Mouse (Mus musculus): Measurements from ENCODE around the gene AI837181. TPM values are rescaled to one million over a fixed set of nuclear protein-coding genes. Genes with fewer than 3 reads are reported as not detected.

Gene AI837181
- polyA plus RNA-seq, 1 experiment from 2014 or later: 53.7 TPM

- DNase-seq: no peak
- Histone ChIP-seq H3K4me2 (ENCODE audit: low read length) (no peak overlapping the region), H3K27me3 (ENCODE audit: control insufficient read depth, insufficient read depth, low read length) (no peaks in the 10 kb centered on the region), H3K9me3 (ENCODE audit: control insufficient read depth, low read length) (no peaks in the 10 kb centered on the region), H3K36me3 (ENCODE audit: control insufficient read depth, insufficient read depth, low read length) (peaks cover 48% of the 10 kb centered on the region), H3K4me3 (replicated peaks; ENCODE audit: low read depth, low read length) (no peak overlapping the region), H3K9ac (replicated peaks; ENCODE audit: low read length) (no peak overlapping the region), H3K27ac (replicated peaks; ENCODE audit: low read depth, low read length) (no peak overlapping the region), H3K4me1 (ENCODE audit: control insufficient read depth, insufficient read depth, low read length) (peaks cover 13% of the 10 kb centered on the region)
- WGBS: 94% methylated on average over 6 of the region's 6 CpGs
- ATAC-seq (ENCODE audit: low FRiP score, low TSS enrichment): no peak
These were observed 4.4 kb upstream of the AI837181 start for GRCm38 (mm10) chr19:5420579-5420978.

GRCm38 (mm10) chr19:5421784-5422183 lies 3.2 kb upstream of the AI837181 start:
- H3K4me2 ChIP-seq (ENCODE audit: low read length): no peak overlapping the region
- DNase-seq: no peak
- H3K27ac ChIP-seq (replicated peaks; ENCODE audit: low read depth, low read length): no peak overlapping the region
- H3K36me3 ChIP-seq (ENCODE audit: control insufficient read depth, insufficient read depth, low read length): peaks cover 56% of the 10 kb centered on the region
- H3K9ac ChIP-seq (replicated peaks; ENCODE audit: low read length): no peak overlapping the region
- H3K27me3 ChIP-seq (ENCODE audit: control insufficient read depth, insufficient read depth, low read length): no peaks in the 10 kb centered on the region
- H3K4me1 ChIP-seq (ENCODE audit: control insufficient read depth, insufficient read depth, low read length): peaks cover 24% of the 10 kb centered on the region
- WGBS: 91% methylated on average over 5 of the region's 5 CpGs
- H3K4me3 ChIP-seq (replicated peaks; ENCODE audit: low read depth, low read length): no peak overlapping the region
- H3K9me3 ChIP-seq (ENCODE audit: control insufficient read depth, low read length): no peaks in the 10 kb centered on the region
- no peak for ATAC-seq (ENCODE audit: low FRiP score, low TSS enrichment)

GRCm38 (mm10) chr19:5422267-5422666 lies 2.7 kb upstream of the AI837181 start:
- Histone ChIP-seq H3K27me3 (ENCODE audit: control insufficient read depth, insufficient read depth, low read length) (no peaks in the 10 kb centered on the region), H3K9ac (replicated peaks; ENCODE audit: low read length) (no peak overlapping the region), H3K4me1 (ENCODE audit: control insufficient read depth, insufficient read depth, low read length) (peaks cover 29% of the 10 kb centered on the region), H3K27ac (replicated peaks; ENCODE audit: low read depth, low read length) (no peak overlapping the region), H3K36me3 (ENCODE audit: control insufficient read depth, insufficient read depth, low read length) (peaks cover 61% of the 10 kb centered on the region), H3K9me3 (ENCODE audit: control insufficient read depth, low read length) (no peaks in the 10 kb centered on the region), H3K4me2 (ENCODE audit: low read length) (no peak overlapping the region), H3K4me3 (replicated peaks; ENCODE audit: low read depth, low read length) (no peak overlapping the region)
- ATAC-seq (ENCODE audit: low FRiP score, low TSS enrichment) (no peak), DNase-seq (no peak)
- WGBS: 88% methylated on average over 10 of the region's 10 CpGs

- Histone ChIP-seq H3K27ac (replicated peaks; ENCODE audit: low read depth, low read length) (no peak overlapping the region), H3K4me1 (ENCODE audit: control insufficient read depth, insufficient read depth, low read length) (peaks cover 29% of the 10 kb centered on the region), H3K4me3 (replicated peaks; ENCODE audit: low read depth, low read length) (peak overlapping the region; percentile 81), H3K9me3 (ENCODE audit: control insufficient read depth, low read length) (no peaks in the 10 kb centered on the region), H3K27me3 (ENCODE audit: control insufficient read depth, insufficient read depth, low read length) (no peaks in the 10 kb centered on the region), H3K36me3 (ENCODE audit: control insufficient read depth, insufficient read depth, low read length) (peaks cover 59% of the 10 kb centered on the region), H3K9ac (replicated peaks; ENCODE audit: low read length) (no peak overlapping the region; the same call in 1 of the 2 replicates), H3K4me2 (ENCODE audit: low read length) (peak overlapping the region; percentile 88)
- DNase-seq (no peak), ATAC-seq (ENCODE audit: low FRiP score, low TSS enrichment) (no peak)
- WGBS: 65% methylated on average over 9 of the region's 9 CpGs
These were observed 2.0 kb upstream of the AI837181 start for GRCm38 (mm10) chr19:5422895-5423443.

GRCm38 (mm10) chr19:5423561-5423960 lies 1.4 kb upstream of the AI837181 start:
- peak overlapping the region; percentile 88 for H3K4me2 ChIP-seq (ENCODE audit: low read length)
- H3K36me3 ChIP-seq (ENCODE audit: control insufficient read depth, insufficient read depth, low read length): peaks cover 58% of the 10 kb centered on the region
- no peaks in the 10 kb centered on the region for H3K27me3 ChIP-seq (ENCODE audit: control insufficient read depth, insufficient read depth, low read length)
- H3K9me3 ChIP-seq (ENCODE audit: control insufficient read depth, low read length): no peaks in the 10 kb centered on the region
- no peak overlapping the region for H3K27ac ChIP-seq (replicated peaks; ENCODE audit: low read depth, low read length)
- no peak for DNase-seq
- 66% methylated on average over 12 of the region's 12 CpGs for WGBS
- peak overlapping the region; percentile 81 for H3K4me3 ChIP-seq (replicated peaks; ENCODE audit: low read depth, low read length)
- peaks cover 29% of the 10 kb centered on the region for H3K4me1 ChIP-seq (ENCODE audit: control insufficient read depth, insufficient read depth, low read length)
- peak overlapping the region; percentile 77 for H3K9ac ChIP-seq (replicated peaks; ENCODE audit: low read length)
- no peak for ATAC-seq (ENCODE audit: low FRiP score, low TSS enrichment)

GRCm38 (mm10) chr19:5424092-5424781 lies 707 bp upstream of the AI837181 start:
- H3K9ac ChIP-seq (replicated peaks; ENCODE audit: low read length): peak overlapping the region; percentile 77
- WGBS: under 1% methylated on average over 47 of the region's 48 CpGs
- DNase-seq: peak; percentile 81
- no peaks in the 10 kb centered on the region for H3K9me3 ChIP-seq (ENCODE audit: control insufficient read depth, low read length)
- peak overlapping the region; percentile 81 for H3K4me3 ChIP-seq (replicated peaks; ENCODE audit: low read depth, low read length)
- H3K4me2 ChIP-seq (ENCODE audit: low read length): peak overlapping the region; percentile 88
- peaks cover 56% of the 10 kb centered on the region for H3K36me3 ChIP-seq (ENCODE audit: control insufficient read depth, insufficient read depth, low read length)
- no peaks in the 10 kb centered on the region for H3K27me3 ChIP-seq (ENCODE audit: control insufficient read depth, insufficient read depth, low read length)
- peak; percentile 64 for ATAC-seq (ENCODE audit: low FRiP score, low TSS enrichment)
- H3K27ac ChIP-seq (replicated peaks; ENCODE audit: low read depth, low read length): peak overlapping the region; percentile 86
- H3K4me1 ChIP-seq (ENCODE audit: control insufficient read depth, insufficient read depth, low read length): peaks cover 29% of the 10 kb centered on the region

- H3K27ac ChIP-seq (replicated peaks; ENCODE audit: low read depth, low read length): peak overlapping the region; percentile 90; the same call in 1 of the 2 replicates
- H3K9me3 ChIP-seq (ENCODE audit: control insufficient read depth, low read length): no peaks in the 10 kb centered on the region
- peak overlapping the region; percentile 81 for H3K4me3 ChIP-seq (replicated peaks; ENCODE audit: low read depth, low read length)
- DNase-seq (no peak), ATAC-seq (ENCODE audit: low FRiP score, low TSS enrichment) (no peak)
- 92% methylated on average over 18 of the region's 18 CpGs for WGBS
- peak overlapping the region; percentile 90 for H3K9ac ChIP-seq (replicated peaks; ENCODE audit: low read length)
- H3K27me3 ChIP-seq (ENCODE audit: control insufficient read depth, insufficient read depth, low read length): no peaks in the 10 kb centered on the region
- H3K4me1 ChIP-seq (ENCODE audit: control insufficient read depth, insufficient read depth, low read length): peaks cover 29% of the 10 kb centered on the region
- H3K36me3 ChIP-seq (ENCODE audit: control insufficient read depth, insufficient read depth, low read length): peaks cover 44% of the 10 kb centered on the region
- peak overlapping the region; percentile 84 for H3K4me2 ChIP-seq (ENCODE audit: low read length)
These were observed 1.1 kb downstream of the AI837181 start for GRCm38 (mm10) chr19:5425906-5426565.

GRCm38 (mm10) chr19:5426640-5427290 lies 1.8 kb downstream of the AI837181 start:
- Histone ChIP-seq H3K4me3 (replicated peaks; ENCODE audit: low read depth, low read length) (0 out of 2 replicates have a peak overlapping the region, but pooled peaks have one; percentile 81), H3K27ac (replicated peaks; ENCODE audit: low read depth, low read length) (no peak overlapping the region), H3K4me2 (ENCODE audit: low read length) (peak overlapping the region; percentile 84; the same call in 1 of the 2 replicates), H3K36me3 (ENCODE audit: control insufficient read depth, insufficient read depth, low read length) (peaks cover 38% of the 10 kb centered on the region), H3K27me3 (ENCODE audit: control insufficient read depth, insufficient read depth, low read length) (no peaks in the 10 kb centered on the region), H3K9ac (replicated peaks; ENCODE audit: low read length) (no peak overlapping the region), H3K9me3 (ENCODE audit: control insufficient read depth, low read length) (no peaks in the 10 kb centered on the region), H3K4me1 (ENCODE audit: control insufficient read depth, insufficient read depth, low read length) (peaks cover 29% of the 10 kb centered on the region)
- 93% methylated on average over 13 of the region's 13 CpGs for WGBS
- DNase-seq (no peak), ATAC-seq (ENCODE audit: low FRiP score, low TSS enrichment) (no peak)
